Mouse (Mus musculus) left cerebral cortex, postnatal 25 days (tissue): ENCODE measurements around the gene Apom. TPM values are rescaled to one million over a fixed set of nuclear protein-coding genes. Genes with fewer than 3 reads are reported as not detected.
A peak's percentile ranks its signal among the peaks of the same experiment; 100 is the strongest.
"Not testable (repeated sequence)": the region's sequence is repeated elsewhere in the genome, so short reads cannot be mapped to it uniquely, and the experiment has no call there.

Source experiments
- DNase-seq, 2 experiments: peaks; one replicate each; pipeline ENCODE4 v3.0.0; 2022; ENCODE audit warnings: low spot score in 2 of 2, mixed read lengths in 1 of 2
- intact Hi-C: fragments of 180-260 bp; cut with DNase I; formaldehyde crosslinking; loops from one replicate; pipeline ENCODE4 v1.15.1; 2025
- total RNA-seq, 2 experiments: library from RNA; stranded (reverse); gene quantifications; 2 replicates each; pipeline ENCODE4 v1.2.3; 2021

The Apom gene
- total RNA-seq, 2 experiments from 2014 or later = not detected

DNA sequence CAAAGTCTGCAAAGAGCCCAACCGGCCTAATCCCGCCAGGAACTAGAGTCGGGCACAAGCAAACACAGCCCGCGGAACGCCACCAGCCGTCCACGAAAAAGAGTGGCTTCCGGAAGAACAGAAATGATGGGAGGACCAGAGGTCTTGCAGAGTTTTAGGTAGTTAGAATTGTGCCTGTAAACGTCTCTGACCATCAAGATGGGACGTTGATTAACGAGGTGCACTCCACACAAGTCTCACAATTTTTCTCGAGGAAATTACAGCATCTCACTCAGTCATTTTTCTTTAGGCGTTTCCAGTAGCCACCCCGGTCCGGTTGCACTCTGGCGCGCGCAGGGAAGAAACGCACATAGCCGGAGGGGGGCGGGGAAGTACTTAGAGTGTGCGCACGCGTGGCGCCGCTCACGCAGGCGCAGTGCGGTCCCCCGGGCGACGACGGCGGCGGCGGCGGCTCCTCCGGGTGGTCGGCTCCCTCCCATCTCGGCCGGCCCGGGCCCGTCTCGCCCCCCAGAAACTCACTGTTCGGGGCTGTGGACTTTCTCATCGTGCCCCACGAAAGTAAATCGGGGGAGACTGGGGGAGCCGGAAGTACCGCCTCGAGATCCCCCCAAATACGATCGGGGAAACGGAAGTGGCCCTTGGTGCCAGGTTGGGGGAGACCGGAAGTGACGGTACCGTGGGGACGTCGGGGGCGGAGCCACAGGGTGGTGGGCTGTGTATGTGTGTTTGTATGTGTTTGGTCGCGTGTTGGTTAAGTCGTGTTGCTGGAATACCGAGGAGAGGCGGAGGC, 3.1 kb upstream of the Apom start, which contains the start of gene Bag6:
Bag6 (plus strand) TSS at position 378 of the 790 bp plus-strand sequence.
- intact Hi-C loops = loop anchor here (1.0 kb wide), 1 partner anchor 29 kb away; the partner anchor contains the start of gene Prrc2a
- DNase-seq = peak; percentile 95 to 96

DNA sequence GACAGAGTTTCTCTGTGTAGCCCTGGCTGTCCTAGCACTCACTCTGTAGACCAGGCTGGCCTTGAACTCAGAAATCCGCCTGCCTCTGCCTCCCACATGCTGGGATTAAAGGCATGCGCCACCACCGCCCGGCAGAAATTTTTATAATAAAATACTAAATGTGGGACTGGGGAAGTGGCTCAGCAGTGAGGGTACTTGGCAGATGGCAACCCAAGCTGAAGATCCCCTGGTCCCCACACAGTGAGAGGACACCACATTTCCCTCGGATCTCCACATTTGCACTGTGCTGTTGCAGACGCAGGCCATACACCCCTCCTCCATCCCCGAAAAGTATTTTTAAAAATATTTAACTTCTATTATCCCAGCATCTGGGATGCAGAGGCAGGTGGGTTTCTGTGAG, 1.7 kb upstream of the Apom start:
- no peak for DNase-seq
- intact Hi-C loops = no loop called here

DNA sequence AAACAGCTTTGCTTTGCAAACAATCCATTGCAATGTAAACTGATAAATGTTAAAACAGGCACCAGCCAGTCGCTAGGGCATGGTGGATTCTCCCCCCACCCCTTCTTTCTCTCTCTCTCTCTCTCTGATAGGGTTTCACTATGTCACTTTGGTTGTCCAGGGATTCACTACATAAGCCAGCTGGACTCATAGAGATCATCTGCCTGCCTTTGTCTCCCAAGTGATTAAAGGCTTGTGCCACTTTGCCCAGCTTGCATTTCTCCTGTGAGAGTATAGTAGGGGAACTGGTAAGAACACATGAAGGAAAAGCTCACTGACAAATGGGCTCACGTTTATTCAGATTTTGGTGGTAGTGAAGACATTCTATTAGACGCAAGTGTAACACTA, 317 bp upstream of the Apom start:
- no peak for DNase-seq
- intact Hi-C loops = no loop called here

DNA sequence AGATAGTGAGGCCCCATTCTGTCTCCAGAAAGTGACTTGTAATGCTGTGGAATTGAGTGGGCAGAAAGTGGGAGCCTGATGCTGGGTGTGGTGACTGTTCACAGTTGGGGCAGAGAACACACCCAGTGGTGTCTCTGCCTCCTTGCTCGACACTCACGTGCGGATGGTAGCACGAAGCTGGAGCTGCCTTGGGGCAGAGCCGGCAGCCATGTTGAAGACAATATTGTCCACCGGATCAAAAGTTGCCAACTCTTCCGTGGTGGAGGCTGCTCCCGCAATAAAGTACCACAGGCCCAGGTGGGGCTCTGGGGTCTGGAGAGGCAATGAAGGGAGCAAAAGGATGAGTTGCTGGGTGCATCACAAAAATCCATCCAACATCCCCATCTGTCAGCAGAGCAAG, 812 bp downstream of the Apom start:
- intact Hi-C loops = no loop called here

DNA sequence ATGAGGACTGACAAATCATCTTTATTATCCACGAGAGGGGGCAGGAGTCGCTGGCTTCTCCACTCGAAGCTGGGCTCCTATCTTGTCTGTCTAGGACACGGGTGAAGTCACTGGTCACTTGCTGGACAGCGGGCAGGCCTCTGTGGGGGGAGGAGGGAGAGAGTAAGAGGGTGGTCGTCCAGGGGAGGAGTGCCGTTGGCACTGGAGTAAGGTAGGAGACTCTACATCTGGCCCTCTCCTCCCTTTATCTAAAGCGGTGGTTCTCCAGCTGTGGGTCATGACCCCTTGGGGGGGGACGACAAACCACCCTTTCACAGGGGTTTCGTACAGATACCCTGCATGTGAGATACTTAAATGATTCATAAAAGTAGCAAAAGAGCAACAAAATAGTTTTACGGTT, 2.9 kb downstream of the Apom start:
- intact Hi-C loops = no loop called here
- no peak for DNase-seq

More for the DNA sequence above, 812 bp downstream of the Apom start:
- DNase-seq = no peak

DNA sequence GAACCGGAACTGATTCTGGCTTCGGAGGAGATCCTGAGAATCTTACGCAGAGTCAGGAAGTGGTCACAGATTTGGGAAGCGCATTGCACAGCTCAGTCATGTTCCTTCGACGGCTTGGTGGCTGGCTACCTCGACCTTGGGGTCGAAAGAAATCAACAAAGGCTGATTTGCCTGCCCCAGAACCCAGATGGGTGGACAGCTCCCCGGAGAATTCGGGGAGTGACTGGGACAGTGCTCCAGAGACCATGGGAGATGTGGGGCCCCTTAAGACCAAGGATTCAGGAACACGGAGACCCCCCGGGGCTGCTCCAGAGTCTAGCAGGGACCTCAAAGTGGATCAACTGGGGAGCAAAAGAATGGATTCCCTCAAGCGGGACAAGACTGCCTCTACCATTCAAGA, 4.8 kb downstream of the Apom start:
- no peak for DNase-seq
- intact Hi-C loops = no loop called here

DNA sequence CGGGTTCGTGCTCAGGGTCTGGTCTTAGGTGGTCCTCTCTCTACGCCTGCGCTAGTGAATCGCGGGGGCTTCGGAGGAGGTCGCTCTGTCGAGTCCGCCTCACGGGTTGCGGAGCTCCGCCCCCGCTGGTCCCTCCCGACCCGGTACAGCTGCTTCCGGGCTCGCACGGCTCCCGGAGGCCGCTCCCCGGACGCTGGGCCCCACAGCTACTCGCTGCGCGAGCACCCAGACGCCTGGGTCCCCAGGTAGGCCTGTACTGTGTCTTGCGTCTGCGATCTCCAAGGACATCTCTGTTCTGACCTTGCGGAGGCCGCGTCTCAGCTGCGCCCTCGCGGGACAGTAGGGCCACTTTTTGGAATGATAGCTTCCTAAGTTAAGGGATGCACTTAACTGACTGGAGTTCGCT, 5.6 kb downstream of the Apom start, which contains the start of gene D17H6S53E:
D17H6S53E (plus strand) TSS at position 168 of the 406 bp plus-strand sequence.
- intact Hi-C loops = no loop called here
- peak; percentile 74 to 80 for DNase-seq

DNA sequence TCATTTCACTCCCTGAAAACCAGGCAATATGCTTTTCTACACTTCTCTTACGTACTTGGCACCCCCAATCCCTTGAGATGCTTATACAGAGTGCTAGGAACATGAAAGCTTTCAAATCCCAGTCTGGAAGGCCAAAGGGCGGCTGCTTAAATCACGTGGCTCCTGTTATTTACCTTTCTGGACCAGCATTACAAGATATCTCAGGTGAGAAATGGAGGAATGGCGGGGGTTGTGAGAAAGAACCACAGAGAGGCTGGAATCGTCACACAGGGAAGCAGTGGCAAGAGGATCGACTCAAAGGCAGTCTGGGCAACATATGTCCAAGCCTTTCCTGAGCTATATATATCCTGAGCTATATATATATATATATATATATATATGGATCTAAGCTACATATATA, 6.3 kb downstream of the Apom start:
- DNase-seq = peak in 1 of 2 experiments; percentile 28
- intact Hi-C loops = no loop called here

DNA sequence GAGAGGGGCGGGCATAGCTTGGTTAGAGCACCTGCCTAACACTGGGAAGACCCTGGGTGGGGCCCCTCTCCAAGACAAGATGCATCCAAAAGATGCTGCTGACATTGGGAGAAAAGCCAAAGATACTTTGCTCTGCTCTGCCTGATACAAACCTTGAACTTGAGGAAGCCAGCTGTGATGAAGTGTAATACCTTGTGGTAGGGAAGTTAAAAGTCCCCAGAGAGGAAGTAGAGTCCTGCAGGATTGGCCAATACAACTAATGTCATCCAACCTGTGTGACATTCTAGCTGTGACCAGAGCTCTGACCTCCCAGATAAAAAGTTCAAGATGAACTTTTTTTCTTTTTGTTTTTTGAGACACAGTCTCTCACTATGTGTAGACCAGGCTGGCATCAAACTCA, 6.8 kb downstream of the Apom start:
- intact Hi-C loops = no loop called here
- no peak for DNase-seq

DNA sequence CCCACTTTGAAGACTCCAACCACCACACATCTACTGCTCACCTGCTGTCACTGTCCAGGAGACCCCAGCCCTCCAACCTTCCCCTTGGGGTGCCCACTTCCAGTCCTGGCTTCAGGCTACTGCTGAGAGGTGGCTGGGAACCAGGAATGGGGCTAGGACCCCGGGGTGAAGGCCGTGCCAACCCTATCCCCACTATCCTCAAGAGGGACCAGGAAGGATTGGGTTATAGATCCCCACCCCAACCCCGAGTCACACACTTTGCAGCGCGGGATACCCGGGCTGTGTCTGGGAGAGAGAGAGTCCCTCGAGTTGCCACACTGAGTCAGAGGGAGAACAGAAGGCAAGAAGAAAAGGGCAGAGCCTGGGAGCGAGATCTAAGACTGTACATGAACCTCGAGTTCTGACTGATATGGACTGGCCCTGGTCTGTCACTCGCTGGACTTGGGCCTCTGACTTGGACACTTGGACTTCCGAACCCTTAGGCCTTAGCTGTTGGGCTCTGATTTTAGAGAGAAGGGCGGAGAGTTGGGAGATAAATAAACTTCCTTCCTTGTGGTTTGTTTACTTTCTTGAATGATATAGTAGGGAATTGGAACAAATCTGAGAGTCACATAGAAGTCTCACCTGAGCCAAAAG, 7.5 kb downstream of the Apom start:
- intact Hi-C loops = loop anchor here (5.0 kb wide), 1 partner anchor 227 kb away; the partner anchor contains the start of genes C2 and Ehmt2
- not testable (repeated sequence) for DNase-seq

DNA sequence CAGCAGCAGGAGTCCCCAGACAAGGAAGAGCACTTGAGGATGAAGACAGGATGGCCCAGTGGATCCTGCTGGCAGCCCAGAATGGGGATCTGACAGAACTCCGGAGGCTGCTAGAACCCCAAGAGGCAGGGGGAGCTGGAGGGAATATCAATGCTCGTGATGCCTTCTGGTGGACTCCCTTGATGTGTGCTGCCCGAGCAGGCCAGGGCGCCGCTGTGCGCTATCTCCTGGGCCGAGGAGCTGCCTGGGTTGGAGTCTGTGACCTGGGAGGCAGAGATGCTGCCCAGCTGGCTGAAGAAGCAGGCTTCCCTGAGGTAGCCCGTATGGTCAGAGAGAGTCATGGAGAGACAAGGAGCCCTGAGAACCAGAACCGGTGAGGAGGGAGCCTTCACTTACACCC, 8.6 kb downstream of the Apom start:
- intact Hi-C loops = loop anchor here (5.0 kb wide), 1 partner anchor 226 kb away; the partner anchor contains the start of genes C2 and Ehmt2
- DNase-seq = not testable (repeated sequence)

DNA sequence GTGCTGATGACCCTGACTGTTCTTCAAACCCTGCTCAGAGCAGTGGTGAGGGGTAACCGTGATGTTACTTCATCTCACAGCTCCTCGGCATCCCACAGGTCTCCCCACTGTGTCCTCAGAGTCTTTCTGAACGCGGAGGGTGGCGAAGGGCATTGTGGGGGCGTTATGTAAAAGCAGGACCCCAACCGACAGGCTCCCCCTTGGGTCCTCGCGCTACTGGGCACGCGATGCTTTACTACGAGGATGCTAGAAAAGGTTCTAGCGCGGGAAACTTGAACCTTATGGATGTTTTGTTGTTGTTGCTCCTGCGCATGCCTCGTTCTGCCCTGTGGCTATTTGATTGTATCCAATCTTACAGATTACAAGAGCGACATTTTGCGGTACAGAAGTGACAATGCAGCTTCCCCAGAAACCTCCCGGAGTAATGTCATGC, 10.0 kb downstream of the Apom start, which contains the start of gene Csnk2b:
Csnk2b (minus strand) TSS at position 183 of the 433 bp plus-strand sequence.
- peak; percentile 77 to 81 for DNase-seq
- intact Hi-C loops = loop anchor here (1.0 to 5.0 kb wide), 2 partner anchors 114 to 225 kb away; partner anchors contain the start of genes C2 and Ehmt2

DNA sequence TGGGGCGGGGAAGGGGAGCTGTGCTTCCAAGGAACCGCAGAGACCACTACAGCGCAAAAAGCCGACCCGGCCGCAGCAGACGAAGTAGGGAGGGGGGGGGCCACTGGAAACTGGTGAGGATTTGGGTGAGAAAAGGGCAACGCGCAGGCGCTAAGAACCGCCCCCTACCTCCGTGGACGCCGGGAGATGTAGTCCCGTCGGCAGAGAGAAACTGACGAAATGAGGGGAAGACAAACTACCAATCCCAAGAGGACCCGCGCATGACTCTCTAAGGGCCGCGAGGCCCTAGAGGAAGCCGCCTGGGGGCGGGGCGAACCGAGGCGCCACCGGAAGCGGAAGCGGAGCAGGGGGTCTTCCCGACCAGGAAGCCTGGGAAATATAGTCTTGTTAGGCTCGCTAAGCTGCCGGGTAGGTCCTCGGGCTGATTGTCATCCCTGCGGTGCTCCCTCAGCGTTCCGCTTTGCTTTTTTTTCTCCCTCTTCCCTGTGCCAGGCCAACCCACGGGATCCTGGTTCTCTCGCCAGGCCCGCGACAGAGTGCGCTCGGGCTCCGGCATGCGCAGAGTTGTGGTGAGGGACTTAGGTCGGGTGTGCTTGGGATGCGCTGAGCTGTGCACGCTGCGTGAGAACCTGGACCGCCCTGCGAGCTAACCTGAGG, 10.6 kb downstream of the Apom start, which contains the start of gene Gpank1:
Gpank1 (plus strand) TSS at position 313 of the 657 bp plus-strand sequence.
- peak; percentile 97 to 100 for DNase-seq
- intact Hi-C loops = loop anchor here (1.0 to 5.0 kb wide), 2 partner anchors 115 to 224 kb away; partner anchors contain the start of genes C2 and Ehmt2

DNA sequence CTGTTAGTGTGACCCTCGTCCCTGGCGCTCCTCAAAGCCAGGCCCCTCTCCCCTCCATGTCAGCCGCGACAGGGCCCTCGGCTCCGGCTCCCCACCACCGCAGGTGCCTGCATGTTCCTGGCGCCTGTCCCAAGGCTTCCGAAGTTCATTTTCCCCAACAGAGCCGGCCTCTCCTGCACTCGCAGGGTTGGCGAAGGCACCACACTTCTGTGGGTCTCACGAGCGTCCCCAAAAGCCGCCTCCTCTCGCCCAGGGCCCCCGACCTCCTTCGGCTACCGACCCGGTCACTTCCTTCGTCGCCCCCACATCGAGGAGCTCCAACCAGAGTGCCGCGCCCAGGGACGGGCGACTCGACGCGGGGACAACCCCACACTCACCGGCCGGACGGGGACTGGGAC, 11.1 kb downstream of the Apom start:
- peak in 1 of 2 experiments; percentile 31 for DNase-seq
- intact Hi-C loops = loop anchor here (1.0 to 5.0 kb wide), 2 partner anchors 116 to 223 kb away; partner anchors contain the start of genes C2 and Ehmt2

DNA sequence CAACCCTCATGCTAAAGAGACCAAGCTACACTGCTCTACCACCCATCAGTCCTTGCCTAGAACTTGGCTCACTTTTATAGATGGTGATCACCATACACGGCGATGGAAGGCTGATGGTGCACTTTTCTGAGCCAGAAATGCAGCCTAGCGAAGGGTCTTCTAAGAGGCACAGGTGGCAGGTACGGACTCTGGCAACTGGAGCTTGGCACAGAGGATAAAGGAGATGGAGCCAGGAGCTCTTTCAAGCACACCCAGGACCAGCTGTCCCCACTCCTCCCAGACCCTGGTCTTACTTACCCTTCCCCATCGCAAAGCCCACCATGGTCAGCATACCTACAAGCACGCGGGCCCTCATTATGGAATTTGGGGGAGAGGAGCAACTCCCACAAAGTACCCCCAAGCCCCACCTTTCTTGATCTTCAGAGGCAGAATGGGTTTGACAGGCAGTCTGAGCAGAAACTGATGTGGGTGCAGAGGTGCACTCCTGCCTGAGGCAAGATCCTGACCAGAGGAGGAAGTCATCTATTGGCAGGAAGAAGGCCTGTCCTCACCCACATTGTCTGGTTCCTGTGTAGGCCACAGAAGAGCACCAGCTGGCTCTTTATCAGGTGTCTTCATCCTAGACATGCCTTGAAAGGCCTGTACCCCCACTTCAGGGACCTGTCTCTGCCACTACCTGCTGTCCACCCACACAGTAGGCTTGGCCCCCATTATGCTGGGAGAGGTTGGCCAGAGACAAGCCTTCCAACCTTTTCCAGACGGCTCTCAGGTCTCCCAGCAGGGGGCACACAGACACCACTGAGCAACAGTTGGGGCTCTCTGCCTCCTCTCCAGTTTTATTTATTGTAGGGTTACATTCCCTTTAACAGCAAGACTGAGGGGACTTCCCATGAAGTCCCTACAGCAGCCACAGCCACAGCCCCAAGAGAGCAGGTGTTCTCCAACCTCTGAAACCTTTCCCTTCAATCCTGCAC, 16.5 kb downstream of the Apom start, which contains the start of gene Ly6g5b:
Ly6g5b (minus strand) TSS at position 383 of the 974 bp plus-strand sequence.
- intact Hi-C loops = no loop called here
- DNase-seq = no peak

DNA sequence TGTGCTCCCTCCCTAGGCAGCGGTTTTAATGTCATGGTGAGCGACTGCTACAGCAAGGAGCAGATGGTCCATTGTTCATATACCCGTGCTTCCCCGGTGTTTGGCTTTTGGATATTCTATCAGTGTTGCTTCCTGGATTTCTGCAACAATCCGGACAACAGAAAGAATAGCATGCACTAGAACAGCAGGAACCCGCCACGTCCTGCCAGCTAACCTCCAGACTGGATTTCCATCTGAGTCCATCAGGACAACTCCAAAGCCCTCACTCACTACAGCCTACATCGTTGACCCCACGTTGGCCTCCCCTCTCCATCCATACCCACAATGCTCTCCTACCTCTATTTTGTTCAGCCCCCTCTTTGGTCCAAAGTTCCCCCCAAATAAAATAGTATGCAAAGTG, 20.1 kb downstream of the Apom start:
- DNase-seq = no peak
- intact Hi-C loops = no loop called here

DNA sequence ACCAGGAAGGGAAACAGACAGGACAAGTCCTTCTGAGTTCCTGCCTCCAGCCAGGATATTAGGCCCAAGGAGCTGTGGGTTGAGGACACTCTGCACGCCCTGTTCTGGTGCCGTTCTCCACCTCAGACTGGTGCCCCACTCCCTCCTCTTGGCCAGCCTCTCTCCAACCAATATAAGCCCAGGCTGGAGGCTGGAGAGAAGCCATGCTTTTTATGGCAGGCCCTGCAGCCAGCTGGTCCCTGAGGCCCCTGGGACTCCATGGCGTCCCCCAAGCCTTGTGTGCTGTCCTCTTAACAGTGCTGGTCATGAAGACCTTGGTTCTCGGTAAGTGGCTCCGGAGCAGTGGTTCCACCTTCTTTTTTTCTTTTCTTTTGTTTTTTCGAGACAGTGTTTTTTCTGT, 23.8 kb downstream of the Apom start, which contains the start of gene Ly6g5c:
Ly6g5c (plus strand) TSS at position 183 of the 400 bp plus-strand sequence.
- DNase-seq = no peak
- intact Hi-C loops = no loop called here

DNA sequence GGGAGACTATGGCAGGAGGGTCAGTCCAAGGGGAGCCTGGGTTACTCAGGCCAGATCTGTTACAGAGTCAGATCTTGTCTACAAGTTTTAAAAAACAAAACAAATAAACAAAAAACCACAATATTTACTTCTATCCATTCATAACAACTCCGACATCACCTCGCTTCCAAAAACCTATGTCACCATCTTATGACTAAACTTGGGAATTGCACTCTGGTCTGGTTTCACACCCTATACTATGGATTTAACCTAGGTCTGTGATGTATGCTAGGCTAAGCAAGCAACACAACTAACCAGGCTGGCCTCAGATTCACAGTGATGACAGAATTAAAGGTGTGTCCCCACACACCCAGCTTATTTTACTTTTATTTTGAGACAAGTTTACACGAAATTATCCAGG, 25.3 kb downstream of the Apom start:
- DNase-seq = no peak
- intact Hi-C loops = loop anchor here (1.0 kb wide), 1 partner anchor 85 kb away; no protein-coding TSS in a partner anchor
